ENCODE assay signal across 9 mouse cellular contexts in genomic region chr4:142856626-142857025, GRCm38 (mm10).
DNase-seq lines count a peak whose midpoint lies in the region; ATAC-seq and TF ChIP-seq lines count a peak whose summit lies in the region.
"Had no signal": no experiment of that assay in that cellular context is flagged by ENCODE, and none has a peak within 500 bp of the region (broad histone marks: within the 10 kb centered on the region; RNA-seq: fewer than 3 reads in every experiment).

No protein-coding gene starts in this region.

- ATAC-seq in kidney, embryonic 15.5 days (replicated peaks; ENCODE audit: low FRiP score), result no peak
- ATAC-seq in hindbrain, postnatal 0 days, result peak; percentile 73
- no peak for ATAC-seq in activated CD4-positive, CD25-positive, alpha-beta regulatory T cell, adult 4 months

- WGBS in kidney, embryonic 15.5 days, result 56% methylated on average over 6 of the region's 6 CpGs
- 22% methylated on average over 6 of the region's 6 CpGs for WGBS in hindbrain, postnatal 0 days

- no peak for TF ChIP-seq CTCF in hindbrain, postnatal 0 days (IDR thresholded peaks at IDR 0.05; ENCODE audit: low read depth)

- no peaks in the 10 kb centered on the region for H3K9me3 ChIP-seq in kidney, embryonic 15.5 days (replicated peaks)
- no peaks in the 10 kb centered on the region for H3K9me3 ChIP-seq in hindbrain, postnatal 0 days (ENCODE audit: low read length)

- no peaks in the 10 kb centered on the region for H3K4me1 ChIP-seq in kidney, embryonic 15.5 days
- peaks cover 16% of the 10 kb centered on the region; the same call in 1 of the 2 replicates for H3K4me1 ChIP-seq in hindbrain, postnatal 0 days (ENCODE audit: insufficient read depth, low read length)

- no peak overlapping the region for H3K9ac ChIP-seq in kidney, embryonic 15.5 days
- H3K9ac ChIP-seq in hindbrain, postnatal 0 days (replicated peaks; ENCODE audit: low read length), result no peak overlapping the region

- no peak overlapping the region for H3K4me2 ChIP-seq in kidney, embryonic 15.5 days
- no peak overlapping the region for H3K4me2 ChIP-seq in hindbrain, postnatal 0 days (ENCODE audit: low read depth, low read length)

- no peak overlapping the region for H3K27ac ChIP-seq in kidney, embryonic 15.5 days
- H3K27ac ChIP-seq in hindbrain, postnatal 0 days, result peak overlapping the region; percentile 3; the same call in 1 of the 2 replicates

- no peak overlapping the region for H3K4me3 ChIP-seq in kidney, embryonic 15.5 days (replicated peaks)
- no peak overlapping the region for H3K4me3 ChIP-seq in hindbrain, postnatal 0 days (ENCODE audit: low read length)

- no peaks in the 10 kb centered on the region for H3K36me3 ChIP-seq in kidney, embryonic 15.5 days
- no peaks in the 10 kb centered on the region for H3K36me3 ChIP-seq in hindbrain, postnatal 0 days (ENCODE audit: insufficient read depth, low read length)
- H3K36me3 ChIP-seq: G1E had no signal

- H3K27me3 ChIP-seq in kidney, embryonic 15.5 days, result no peaks in the 10 kb centered on the region
- no peaks in the 10 kb centered on the region for H3K27me3 ChIP-seq in hindbrain, postnatal 0 days (ENCODE audit: insufficient read depth, low read length)

- DNase-seq in kidney, adult 18-20 months, result peak; percentile 57
- peak; percentile 88 for DNase-seq in adrenal gland, postnatal 14 days
- DNase-seq in cerebellum, postnatal 14 days, result peak; percentile 100
- peak; percentile 87 for DNase-seq in hindbrain, postnatal 0 days (ENCODE audit: low spot score)
- DNase-seq in right cerebral cortex, postnatal 25 days, result peak; percentile 6
- DNase-seq in lung, postnatal 36 days, result no peak
